Mouse (Mus musculus) testis, postnatal 10 days (tissue): ENCODE measurements around the gene Dusp8.
"Not testable (repeated sequence)": the region's sequence is repeated elsewhere in the genome, so short reads cannot be mapped to it uniquely, and the experiment has no call there.

Experiments
- DNase-seq: peaks from one replicate; pipeline ENCODE4 v3.0.0; 2021; ENCODE audit warnings: low spot score

Gene Dusp8

DNA sequence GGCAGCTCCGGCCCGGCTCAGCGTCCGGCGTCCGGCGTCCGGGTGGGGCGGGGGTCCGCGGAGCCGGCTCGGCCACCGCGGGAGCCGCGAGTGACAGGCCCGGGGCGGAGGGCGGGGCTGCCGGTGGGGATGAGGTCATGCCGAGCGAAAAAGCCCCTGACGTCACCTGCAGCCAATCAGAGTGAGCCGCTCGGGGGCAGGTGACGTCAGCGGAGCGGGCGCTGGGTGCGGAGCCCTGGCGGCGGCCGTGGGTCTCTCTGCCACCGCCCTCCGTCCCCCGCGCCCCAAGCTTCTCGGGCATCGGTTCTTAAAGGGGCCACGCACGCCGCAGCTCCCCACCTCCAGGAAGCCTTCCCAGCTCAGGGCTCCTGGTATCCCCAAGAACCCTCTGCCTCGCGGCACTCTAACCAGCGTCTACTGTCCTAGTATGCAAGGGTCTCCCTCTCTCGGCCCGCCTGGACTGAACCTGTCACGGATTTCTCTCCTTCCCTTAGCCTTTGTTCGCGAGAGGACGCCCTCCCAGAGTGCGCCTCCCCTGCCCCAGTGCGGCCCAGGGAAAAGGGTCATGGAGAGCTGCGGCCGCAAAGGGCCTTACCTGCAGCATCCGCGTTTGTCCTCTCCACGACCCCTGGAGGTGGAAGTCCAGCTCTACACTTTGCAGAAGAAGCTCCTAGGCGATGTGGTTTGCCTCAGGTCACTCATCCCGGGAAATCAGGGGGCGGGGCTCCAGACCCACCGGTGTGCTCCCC lies at the start of gene Dusp8:
Gene Dusp8, minus strand, starts transcription at position 661 of the 749 bp plus-strand sequence.
- peak; percentile 93 for DNase-seq

DNA sequence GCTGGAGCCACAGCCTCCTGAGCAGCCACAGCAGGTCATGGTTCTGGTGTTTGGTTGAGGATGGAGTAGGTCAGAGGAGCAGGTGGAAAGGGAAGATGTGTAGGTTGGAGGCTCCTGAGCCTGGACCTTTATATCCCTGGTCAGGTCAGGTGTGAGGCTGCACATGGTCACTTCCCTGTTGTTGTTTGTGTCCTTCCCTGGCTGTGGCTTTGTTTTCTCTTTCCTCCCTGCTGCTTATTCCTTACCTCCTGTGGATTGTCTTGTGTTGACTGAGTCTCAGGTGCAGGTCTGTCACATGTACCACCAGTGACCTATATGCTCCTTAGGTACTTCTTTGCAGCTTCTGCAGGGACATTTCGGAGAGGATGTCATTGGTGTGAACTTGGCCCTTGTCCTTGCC lies 48.9 kb upstream of the Dusp8 start, which contains the start of gene Gm45337:
Gene Gm45337, minus strand, starts transcription at position 101 of the 400 bp plus-strand sequence.
- no peak for DNase-seq

DNA sequence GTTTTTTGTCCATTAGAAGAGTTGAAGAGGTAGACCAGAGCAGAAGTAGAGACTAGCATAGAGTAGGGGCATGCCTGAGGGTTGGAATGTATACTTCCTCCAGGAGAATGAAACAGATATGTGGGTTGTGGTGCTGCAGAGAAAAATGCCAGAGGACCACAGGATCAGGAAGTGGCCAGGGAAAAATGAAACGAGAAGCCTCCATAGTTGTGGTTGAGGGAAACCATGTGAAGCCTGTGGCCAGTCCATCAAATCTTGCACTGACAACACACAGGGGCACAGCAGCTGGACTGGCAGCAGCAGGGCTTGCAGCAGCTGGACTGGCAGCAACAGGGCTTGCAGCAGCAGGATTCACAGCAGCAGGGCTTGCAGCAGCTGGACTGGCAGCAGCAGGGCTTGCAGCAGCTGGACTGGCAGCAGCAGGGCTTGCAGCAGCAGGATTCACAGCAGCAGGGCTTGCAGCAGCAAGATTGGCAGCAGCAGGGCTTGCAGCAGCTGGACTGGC lies 47.9 kb upstream of the Dusp8 start:
- not testable (repeated sequence) for DNase-seq

DNA sequence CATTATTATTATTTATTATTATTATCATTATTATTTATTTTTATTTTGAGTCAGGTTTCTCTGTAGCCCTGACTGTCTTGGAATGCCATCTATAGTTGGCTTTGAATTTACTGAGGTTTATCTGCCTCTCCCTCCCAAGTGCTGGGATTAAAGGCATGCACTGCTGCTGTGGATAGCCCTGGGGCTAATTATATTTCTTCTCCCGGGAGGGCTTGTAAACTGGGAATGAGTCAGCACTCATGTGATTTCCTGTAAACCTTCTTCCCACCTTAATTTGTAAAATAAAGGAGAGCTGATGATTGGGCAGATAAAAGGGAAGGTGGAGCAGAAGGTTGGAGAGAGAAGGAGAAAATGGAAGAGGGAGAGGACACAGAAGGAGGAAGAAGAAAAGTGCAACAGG lies 45.1 kb upstream of the Dusp8 start:
- DNase-seq, result no peak

DNA sequence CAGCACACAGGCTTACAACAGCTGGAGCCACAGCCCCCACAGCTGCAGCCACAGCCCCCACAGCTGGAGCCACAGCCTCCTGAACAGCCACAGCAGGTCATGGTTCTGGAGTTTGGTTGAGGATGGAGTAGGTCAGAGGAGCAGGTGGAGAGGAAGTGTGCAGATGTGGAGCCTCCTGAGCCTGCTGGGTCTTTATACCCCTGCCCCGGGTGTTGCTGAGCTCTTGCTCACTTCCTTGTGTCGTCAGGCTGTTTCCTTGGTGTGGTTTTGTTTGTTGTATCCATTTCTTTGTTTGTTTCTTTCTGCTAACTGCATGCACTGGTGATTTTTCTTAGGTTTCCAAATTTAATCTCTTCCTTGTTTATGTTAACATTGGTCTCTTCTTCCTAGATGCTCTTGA lies 40.3 kb upstream of the Dusp8 start, which contains the start of gene Gm39115:
Gene Gm39115, minus strand, starts transcription at position 101 of the 400 bp plus-strand sequence.
- DNase-seq, result not testable (repeated sequence)

DNA sequence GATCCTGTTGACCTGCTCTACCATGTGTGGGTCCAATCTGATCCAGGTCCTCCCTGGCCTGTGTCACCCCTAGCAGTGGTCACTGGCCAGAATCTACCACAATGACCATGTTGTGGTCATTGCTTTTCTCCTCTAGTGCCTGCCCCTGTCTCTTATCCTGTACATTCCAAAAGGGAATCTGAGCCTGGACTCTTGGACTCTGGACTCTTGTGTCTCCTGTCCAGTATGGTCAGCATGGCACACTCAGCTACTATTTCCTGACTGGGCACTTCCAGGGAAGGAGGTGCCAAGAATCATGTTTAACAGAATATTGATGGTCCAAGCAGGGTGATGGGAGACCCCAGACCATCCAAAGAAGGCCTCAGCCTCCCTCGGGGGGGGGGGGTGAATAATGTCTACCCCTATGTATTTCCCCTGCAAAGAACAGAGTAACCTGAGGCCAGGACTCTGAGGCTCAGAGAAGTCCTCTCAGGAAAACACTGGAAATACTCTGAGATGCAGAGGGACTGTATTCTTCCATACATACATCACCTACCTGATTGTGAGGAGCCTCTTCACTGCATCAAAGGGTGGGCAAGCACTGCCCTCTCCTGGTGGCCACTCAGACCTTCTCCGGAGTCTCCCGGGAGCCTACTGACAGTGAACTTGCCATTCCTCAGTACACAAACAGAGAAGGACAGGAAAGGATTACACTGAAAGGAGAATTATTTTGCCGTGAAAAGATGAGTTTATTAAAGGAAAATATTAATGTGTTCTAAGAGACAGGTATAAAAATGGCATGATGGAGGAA lies 38.8 kb upstream of the Dusp8 start:
- DNase-seq, result no peak

DNA sequence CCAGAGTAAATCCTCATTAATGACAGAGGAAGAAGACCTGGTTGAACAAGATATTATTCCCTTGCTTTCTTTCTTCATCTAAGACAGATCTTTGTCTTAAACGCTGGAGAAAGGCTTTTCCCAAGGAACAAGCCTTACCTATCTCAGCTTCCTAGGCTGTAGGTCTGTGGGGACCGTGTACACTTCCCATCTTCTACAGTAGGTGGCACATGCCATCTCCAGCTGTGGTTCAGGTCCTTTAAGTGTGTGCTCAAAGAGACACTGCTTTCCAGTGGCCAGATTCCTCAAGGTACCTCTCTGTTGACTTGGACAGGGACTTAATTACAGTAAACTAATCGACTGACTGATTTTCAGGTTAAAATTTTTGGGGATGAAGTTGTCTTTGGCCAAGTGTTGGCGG lies 33.2 kb upstream of the Dusp8 start:
- DNase-seq, result no peak

DNA sequence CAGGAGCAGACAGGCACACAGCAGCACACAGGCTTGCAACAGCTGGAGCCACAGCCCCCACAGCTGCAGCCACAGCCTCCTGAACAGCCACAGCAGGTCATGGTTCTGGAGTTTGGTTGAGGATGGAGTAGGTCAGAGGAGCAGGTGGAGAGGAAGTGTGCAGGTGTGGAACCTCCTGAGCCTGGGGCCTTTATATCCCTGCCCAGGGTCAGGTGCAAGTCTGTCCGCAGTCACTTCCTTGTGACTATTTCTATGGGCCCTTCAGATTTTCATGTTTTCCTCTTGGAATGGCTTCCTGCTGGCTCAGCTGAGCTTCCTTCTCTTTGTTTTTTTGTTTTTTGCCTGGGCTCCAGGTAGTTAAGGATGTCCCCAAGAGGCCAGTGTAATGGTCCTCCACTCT lies 25.0 kb upstream of the Dusp8 start, which contains the start of gene Gm45618:
Gene Gm45618, minus strand, starts transcription at position 101 of the 400 bp plus-strand sequence.
- not testable (repeated sequence) for DNase-seq

DNA sequence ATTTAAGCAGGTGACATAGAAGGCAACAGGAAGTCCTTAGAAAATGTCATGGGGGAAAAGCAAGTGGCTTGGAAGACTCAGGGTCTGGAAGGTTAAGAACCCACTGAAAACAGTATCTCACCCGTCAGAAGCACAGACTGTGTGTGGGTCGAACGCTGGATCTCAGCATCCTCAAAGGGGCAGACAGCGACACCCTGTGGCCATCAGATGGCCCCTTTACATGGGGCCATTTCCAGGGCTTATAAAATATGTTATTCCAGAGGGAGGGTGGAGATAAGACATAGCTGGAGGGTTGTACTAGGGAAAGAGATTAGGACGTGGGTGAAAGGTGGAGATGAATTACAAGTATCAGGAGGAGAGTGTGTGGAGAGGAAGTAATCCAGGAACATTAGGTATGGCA lies 24.0 kb upstream of the Dusp8 start:
- DNase-seq, result no peak

DNA sequence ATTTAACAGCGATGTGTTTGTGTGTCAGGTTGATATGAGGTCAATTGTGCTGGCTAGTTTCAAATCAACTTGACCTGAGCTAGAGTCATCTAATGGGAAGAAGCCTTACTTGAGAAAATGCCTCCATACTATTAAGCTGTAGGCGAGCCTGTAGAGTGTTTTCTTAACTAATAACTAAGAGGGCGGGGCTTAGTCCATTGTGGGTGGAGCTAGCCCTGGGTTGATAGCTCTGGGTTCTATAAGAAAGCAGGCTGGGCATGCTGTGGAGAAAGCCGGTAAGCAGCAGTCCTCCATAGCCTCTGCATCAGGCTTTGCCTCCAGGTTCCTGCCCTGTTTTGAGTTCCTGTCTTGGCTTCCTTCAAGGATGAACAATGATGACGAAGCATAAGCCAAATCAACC lies 9.1 kb upstream of the Dusp8 start:
- DNase-seq, result no peak

DNA sequence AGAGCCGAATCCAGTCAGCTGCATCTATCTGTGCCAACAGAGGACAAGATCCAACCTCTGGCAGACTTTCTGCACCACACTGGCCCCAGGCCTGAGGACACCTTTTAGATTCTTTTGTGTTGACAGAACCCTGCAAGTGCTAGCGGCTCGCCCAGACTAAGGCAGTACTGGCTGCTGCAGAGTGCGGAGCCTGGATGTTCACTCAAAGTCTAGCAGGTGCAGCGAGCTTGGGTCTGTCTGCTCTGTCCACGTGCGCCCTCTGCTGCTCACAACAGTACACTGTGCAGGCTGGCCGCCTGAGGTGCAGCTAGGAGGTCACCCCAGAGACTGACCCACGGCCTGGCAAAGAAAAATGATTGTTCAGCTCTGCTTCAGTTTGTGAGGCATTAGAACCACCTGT lies 2.1 kb upstream of the Dusp8 start:
- peak; percentile 88 for DNase-seq

DNA sequence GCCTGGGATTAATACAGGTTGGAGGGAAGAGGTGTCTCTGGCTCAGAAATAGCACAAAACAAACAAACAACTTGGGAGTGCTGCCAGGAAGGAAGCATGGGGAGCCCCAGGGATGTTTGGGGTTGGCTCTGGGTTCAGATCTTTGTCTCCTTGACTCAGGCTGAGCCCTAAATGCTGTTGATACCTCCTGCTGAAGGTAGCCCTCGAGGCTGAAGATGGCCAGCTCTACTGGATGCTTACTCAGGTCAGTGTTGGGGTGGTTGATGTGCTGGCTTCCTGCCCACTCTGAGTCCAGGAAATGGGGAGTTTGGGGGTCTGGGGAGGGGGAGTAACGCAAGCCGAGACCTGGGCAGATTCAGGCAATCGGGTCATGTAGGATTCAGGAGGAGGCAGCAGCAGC lies 1.1 kb upstream of the Dusp8 start:
- DNase-seq, result no peak

DNA sequence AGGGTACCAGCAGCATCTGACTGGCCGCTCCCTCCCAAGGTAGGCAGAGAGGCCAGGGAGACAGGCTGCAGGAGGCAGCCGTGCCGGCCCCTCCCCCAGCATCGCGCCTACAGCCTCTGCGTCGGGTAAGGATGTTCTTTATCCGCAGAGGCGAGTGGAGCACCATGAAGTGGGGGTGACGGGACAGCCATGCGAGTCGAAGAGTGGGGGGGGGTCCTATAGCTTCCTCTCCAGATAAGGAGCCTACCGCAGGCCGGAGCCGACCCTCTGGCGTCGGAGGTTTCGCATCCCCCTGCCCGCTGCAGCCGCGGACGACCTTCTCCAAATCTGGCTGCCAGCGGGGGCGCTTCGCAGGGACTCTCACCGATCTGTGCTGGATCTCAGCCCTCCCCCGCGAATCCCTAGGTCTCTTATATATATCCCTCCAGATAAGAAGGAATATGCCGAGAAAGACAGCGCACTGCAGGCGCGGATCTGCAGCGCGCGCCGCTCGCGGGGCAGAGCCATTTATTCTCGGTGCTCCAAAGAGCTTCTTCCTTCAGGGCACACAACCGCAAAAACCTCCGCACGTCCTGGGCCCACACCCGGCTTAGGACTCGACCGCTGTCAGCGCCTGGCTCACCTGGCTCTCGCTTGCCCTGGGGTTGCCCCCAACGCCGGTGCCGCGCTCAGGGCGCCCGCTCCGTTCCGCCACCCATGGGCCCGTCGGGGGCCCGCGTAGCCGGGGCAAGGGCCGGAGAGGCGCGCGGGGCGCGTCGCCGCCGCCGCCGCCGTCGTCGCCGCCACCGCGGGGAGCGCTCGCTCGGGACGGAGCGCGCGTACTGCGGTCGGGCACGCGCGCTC lies 1.1 kb downstream of the Dusp8 start:
- DNase-seq, result peak; percentile 60

DNA sequence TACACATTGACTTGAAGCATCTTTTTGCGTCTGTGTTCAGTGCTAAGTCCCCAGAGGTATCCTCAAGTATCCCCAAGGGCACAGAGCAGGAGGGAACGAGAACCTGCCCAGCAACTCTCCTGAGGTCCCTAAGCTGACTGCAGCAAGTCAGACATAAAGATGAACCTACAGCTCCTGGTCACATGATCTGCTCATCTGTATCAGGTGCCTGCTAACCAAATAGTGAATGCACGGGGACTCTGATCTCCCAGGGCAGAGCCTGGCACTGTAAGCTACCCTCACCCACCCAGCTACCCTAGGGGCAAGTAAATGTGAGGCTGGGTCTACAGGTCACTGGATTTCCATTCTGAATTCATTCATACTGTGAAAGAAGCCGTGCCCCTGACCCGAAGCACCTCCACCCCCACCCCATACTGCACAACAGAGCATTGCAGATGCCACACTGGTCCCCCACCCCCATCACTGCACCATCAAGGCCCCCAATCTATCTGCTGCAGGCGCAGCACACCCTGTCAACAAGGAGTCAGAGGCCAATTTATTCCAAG lies 1.9 kb downstream of the Dusp8 start:
- DNase-seq, result no peak

DNA sequence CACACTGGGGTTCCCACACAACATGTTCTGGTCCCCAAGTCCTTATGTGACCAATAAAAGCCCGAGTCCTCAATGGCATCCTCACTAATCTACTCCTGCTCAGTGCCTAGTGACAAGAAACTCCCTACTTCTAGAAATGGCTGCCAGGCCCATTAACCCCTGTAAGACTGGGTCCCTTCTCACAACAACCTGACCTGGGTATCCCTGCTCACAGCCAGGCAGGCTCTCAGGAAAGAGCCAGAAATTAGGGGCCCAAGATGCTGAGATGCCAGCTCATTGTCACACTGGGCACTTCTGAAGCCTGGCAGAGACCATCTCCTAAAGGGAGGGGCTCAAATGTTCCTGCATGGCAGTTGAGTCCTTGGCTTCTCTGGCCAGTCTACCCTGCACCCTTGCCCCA lies 2.7 kb downstream of the Dusp8 start:
- DNase-seq, result no peak

DNA sequence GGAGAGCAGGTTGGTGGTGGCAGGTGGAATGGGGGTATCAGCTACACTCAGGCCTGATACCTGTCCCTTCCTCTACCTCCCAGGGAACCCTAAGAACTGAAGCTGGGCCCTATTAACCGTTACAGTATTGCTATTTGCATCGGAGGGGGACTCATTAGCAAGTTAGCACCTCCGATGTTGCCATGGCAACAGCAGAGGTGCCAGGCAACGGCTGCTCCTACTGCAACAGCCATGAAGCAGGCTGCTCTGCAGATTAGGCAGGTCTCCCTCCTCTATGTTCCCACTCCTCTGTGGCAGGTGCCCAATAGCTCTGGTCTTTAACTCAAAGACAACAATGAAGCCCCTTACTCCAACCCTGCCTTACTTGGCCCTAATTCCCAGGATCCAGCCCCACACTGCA lies 3.8 kb downstream of the Dusp8 start:
- DNase-seq, result no peak

DNA sequence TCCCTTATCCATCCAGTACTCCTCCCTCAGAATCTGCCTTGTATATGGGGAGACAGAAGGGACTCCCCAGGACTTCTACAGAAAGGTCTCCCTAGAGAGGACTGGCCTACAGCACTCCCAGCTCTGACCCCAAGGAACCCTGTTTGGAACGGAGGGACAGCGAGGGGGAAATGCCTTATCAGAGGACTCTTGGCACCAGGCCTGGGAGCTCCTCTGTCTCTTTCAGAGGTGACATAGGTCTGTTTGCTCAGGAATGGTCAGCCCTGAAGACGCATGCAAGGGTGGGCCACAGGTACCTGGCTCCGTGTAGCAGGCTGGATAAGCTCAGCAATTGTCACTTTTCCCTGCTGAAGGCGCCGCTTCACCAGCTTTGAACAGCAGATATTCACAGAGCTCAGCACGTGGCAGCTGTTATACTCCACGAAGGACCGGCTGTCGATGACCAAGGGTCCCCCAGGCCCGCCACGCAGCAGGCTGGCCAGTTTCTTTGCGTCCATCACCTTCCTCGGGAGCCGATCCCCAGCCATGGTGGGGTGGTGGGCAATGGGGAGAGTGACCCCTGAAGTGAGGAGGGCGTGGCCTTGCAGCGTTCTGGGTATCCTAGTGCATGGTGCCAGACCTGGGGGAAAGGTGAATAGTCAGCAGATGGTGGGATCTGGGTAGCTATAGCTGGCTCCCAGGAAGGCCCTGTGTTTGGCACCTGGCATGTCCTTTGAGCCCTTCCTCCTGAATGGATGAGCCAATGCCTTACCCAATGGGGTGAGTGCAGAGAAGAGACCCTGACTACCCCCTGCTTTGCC lies 5.8 kb downstream of the Dusp8 start:
- DNase-seq, result no peak

DNA sequence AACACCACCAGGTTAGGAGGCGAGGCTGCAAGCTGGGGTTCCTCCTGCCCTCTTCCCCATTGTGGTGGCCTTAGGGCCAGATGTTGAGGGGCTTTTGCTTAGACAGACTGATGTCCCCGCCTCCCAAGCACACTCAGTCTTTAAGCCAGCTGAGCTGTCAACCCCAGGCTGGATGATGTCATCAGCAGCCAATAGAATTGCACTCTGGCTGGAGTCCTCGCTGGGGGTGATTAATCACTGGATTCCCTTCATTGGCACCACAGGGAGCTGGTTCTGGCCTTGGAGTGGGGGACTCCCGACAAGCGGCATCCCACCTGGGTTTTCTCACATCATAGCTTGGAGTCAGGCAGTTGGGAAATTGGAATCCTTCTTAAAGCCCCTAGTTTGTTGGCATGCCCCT lies 6.8 kb downstream of the Dusp8 start:
- no peak for DNase-seq

DNA sequence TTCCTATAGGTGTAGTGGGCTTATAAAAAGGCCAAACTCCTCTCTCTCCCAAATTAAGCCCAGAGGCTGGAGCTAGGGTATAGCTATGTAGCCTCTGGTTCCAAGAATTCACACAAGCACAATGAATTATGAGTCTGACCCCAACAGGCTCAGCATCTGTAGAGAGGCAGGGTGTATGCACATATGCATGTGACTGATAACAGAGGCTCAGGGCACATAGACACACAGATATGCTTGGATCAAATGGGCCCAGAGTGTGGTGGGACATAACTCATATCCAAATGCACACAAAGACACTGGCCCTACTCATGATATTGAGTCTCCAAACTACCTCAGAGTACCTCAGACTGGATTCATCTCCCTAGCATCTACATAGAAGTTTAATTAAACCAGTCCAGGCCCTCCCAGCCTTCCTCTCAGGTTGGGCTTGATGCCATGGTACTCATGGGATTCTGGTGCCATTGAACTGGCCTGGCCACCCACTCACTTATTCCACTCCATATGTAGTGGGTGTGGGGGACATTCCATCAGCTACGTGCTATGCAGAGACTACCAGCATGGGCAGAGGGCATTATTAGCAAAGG lies 8.5 kb downstream of the Dusp8 start:
- DNase-seq, result no peak

DNA sequence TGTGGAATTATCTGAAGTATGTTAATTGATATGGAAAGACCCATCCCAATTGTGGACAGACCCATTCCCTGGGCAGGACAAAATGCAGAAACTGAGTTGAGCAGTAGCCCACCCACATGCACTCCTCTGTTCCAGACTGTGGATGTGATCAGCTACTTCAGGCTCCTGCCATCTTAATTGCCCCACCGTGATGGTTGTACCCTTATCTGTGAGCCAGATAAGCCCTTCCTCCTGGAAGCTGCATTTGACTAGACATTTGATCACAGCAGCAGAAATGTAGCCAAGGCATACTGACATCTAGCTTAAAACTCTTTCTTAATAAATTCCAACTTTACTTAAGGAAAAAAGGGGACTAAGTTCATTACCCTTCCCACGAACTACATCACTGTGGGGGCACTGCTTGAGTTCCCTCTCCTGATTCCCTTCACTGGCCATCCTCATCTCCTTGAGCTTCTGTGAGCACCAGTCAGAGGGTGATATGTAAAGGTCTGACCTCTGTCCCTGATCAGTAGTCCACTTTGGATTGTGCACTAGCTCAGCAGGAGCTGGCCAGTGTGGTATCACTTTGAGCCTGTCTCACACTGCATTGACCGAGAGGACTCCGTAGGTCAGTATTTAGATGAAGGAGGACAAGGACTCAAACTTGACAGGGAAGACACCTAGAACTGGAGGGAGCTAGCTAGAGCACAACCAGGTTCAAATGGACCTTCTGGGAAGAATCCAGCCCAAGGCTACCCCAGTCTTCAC lies 9.3 kb downstream of the Dusp8 start:
- DNase-seq, result no peak
